Mouse (Mus musculus): Measurements from ENCODE around the gene Neu4. TPM values are rescaled to one million over a fixed set of nuclear protein-coding genes. Genes with fewer than 3 reads are reported as not detected.
"Not testable (repeated sequence)": the region's sequence is repeated elsewhere in the genome, so short reads cannot be mapped to it uniquely, and the experiment has no call there.

Neu4 gene
- total and polyA plus RNA-seq, 3 experiments: not detected

- not testable (repeated sequence) for H3K27me3 ChIP-seq (ENCODE audit: control insufficient read depth, insufficient read depth, low read length); H3K27ac ChIP-seq; H3K4me3 ChIP-seq; H3K36me3 ChIP-seq (ENCODE audit: control insufficient read depth, insufficient read depth, low read length); H3K4me1 ChIP-seq (ENCODE audit: control insufficient read depth, insufficient read depth, low read length); DNase-seq; H3K9ac ChIP-seq (ENCODE audit: low read depth, low read length); H3K79me2 ChIP-seq (replicated peaks; ENCODE audit: control insufficient read depth, insufficient read depth, low read length)
- 75% methylated on average over 3 of the region's 3 CpGs for WGBS
- intact Hi-C loops (cut with DNase I): loop anchor here (10.0 kb wide), 1 partner anchor 137 kb away; no protein-coding TSS in a partner anchor
These were observed 28.8 kb upstream of the Neu4 start for GRCm38 (mm10) chr1:93991491-93991890.

GRCm38 (mm10) chr1:94001023-94001422 is 19.2 kb upstream of the Neu4 start:
- no peak for DNase-seq
- Histone ChIP-seq H3K27me3 (ENCODE audit: control insufficient read depth, insufficient read depth, low read length) (no peaks in the 10 kb centered on the region), H3K4me1 (ENCODE audit: control insufficient read depth, insufficient read depth, low read length) (no peaks in the 10 kb centered on the region), H3K36me3 (ENCODE audit: control insufficient read depth, insufficient read depth, low read length) (no peaks in the 10 kb centered on the region), H3K79me2 (replicated peaks; ENCODE audit: control insufficient read depth, insufficient read depth, low read length) (no peaks in the 10 kb centered on the region), H3K27ac (no peak overlapping the region), H3K4me3 (no peak overlapping the region), H3K9ac (ENCODE audit: low read depth, low read length) (no peak overlapping the region)
- TF ChIP-seq POLR2A (IDR thresholded peaks at IDR 0.05; ENCODE audit: insufficient read depth, low read depth, low read length): no peak
- no peak for TF ChIP-seq EP300 (IDR thresholded peaks at IDR 0.05; ENCODE audit: insufficient read depth, low read depth, low read length)
- TF ChIP-seq CTCF (IDR thresholded peaks at IDR 0.05): no peak
- intact Hi-C loops (cut with DNase I): no loop called here
- 72% methylated on average over 2 of the region's 2 CpGs for WGBS

GRCm38 (mm10) chr1:94005954-94006506 is 14.2 kb upstream of the Neu4 start:
- H3K79me2 ChIP-seq (replicated peaks; ENCODE audit: control insufficient read depth, insufficient read depth, low read length); H3K9ac ChIP-seq (ENCODE audit: low read depth, low read length); H3K27ac ChIP-seq; DNase-seq; H3K4me1 ChIP-seq (ENCODE audit: control insufficient read depth, insufficient read depth, low read length); H3K27me3 ChIP-seq (ENCODE audit: control insufficient read depth, insufficient read depth, low read length); H3K4me3 ChIP-seq; H3K36me3 ChIP-seq (ENCODE audit: control insufficient read depth, insufficient read depth, low read length); intact Hi-C loops (cut with DNase I): not testable (repeated sequence)
- 54% methylated on average over 2 of the region's 2 CpGs for WGBS

GRCm38 (mm10) chr1:94008826-94009225 is 11.4 kb upstream of the Neu4 start:
- DNase-seq; H3K27me3 ChIP-seq (ENCODE audit: control insufficient read depth, insufficient read depth, low read length); H3K4me3 ChIP-seq; H3K4me1 ChIP-seq (ENCODE audit: control insufficient read depth, insufficient read depth, low read length); H3K79me2 ChIP-seq (replicated peaks; ENCODE audit: control insufficient read depth, insufficient read depth, low read length); intact Hi-C loops (cut with DNase I); H3K27ac ChIP-seq; H3K9ac ChIP-seq (ENCODE audit: low read depth, low read length); H3K36me3 ChIP-seq (ENCODE audit: control insufficient read depth, insufficient read depth, low read length): not testable (repeated sequence)
- 87% methylated on average over 15 of the region's 19 CpGs for WGBS

- Histone ChIP-seq H3K4me3 (no peak overlapping the region), H3K4me1 (ENCODE audit: control insufficient read depth, insufficient read depth, low read length) (no peaks in the 10 kb centered on the region), H3K79me2 (replicated peaks; ENCODE audit: control insufficient read depth, insufficient read depth, low read length) (no peaks in the 10 kb centered on the region), H3K36me3 (ENCODE audit: control insufficient read depth, insufficient read depth, low read length) (no peaks in the 10 kb centered on the region), H3K27me3 (ENCODE audit: control insufficient read depth, insufficient read depth, low read length) (no peaks in the 10 kb centered on the region), H3K9ac (ENCODE audit: low read depth, low read length) (no peak overlapping the region), H3K27ac (no peak overlapping the region)
- intact Hi-C loops (cut with DNase I): no loop called here
- 64% methylated on average over 3 of the region's 3 CpGs for WGBS
- DNase-seq: no peak
- TF ChIP-seq POLR2A (IDR thresholded peaks at IDR 0.05; ENCODE audit: insufficient read depth, low read depth, low read length) (no peak), EP300 (IDR thresholded peaks at IDR 0.05; ENCODE audit: insufficient read depth, low read depth, low read length) (no peak), CTCF (IDR thresholded peaks at IDR 0.05) (peak; percentile 49)
These were observed 8.6 kb upstream of the Neu4 start for GRCm38 (mm10) chr1:94011643-94012042.

- 84% methylated on average over 12 of the region's 12 CpGs for WGBS
- TF ChIP-seq POLR2A (IDR thresholded peaks at IDR 0.05; ENCODE audit: insufficient read depth, low read depth, low read length) (no peak), EP300 (IDR thresholded peaks at IDR 0.05; ENCODE audit: insufficient read depth, low read depth, low read length) (no peak), CTCF (IDR thresholded peaks at IDR 0.05) (no peak)
- H3K4me1 ChIP-seq (ENCODE audit: control insufficient read depth, insufficient read depth, low read length): no peaks in the 10 kb centered on the region
- H3K27me3 ChIP-seq (ENCODE audit: control insufficient read depth, insufficient read depth, low read length): no peaks in the 10 kb centered on the region
- DNase-seq: no peak
- no peak overlapping the region for H3K9ac ChIP-seq (ENCODE audit: low read depth, low read length)
- H3K27ac ChIP-seq: no peak overlapping the region
- H3K79me2 ChIP-seq (replicated peaks; ENCODE audit: control insufficient read depth, insufficient read depth, low read length): no peaks in the 10 kb centered on the region
- no peak overlapping the region for H3K4me3 ChIP-seq
- no peaks in the 10 kb centered on the region for H3K36me3 ChIP-seq (ENCODE audit: control insufficient read depth, insufficient read depth, low read length)
- intact Hi-C loops (cut with DNase I): no loop called here
These were observed 7.4 kb downstream of the Neu4 start for GRCm38 (mm10) chr1:94027506-94028108.

Data from heart, adult 2 months (tissue).